ENCODE assay signal across 8 mouse cellular contexts in the genomic region with DNA sequence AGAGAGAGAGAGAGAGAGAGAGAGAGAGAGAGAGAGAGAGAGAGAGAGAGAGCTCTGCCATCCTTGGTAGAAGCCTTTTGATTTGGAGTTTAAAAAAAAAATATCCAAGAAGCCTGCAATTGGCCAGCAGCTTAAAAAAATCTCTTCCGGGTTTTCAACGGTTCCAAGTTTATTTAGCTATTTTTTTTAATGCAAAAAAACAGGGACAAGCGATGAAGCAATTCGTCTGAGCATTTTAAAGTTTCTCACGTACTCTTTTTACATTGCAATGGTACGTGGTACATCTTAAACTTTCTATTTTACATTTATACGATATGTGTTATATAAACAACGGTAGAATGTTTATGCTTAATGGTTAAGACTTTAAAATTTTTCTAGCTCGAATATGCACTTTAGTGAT. TPM values are rescaled to one million over a fixed set of nuclear protein-coding genes. Genes with fewer than 3 reads are reported as not detected.
A peak's percentile ranks its signal among the peaks of the same experiment; 100 is the strongest.
DNase-seq lines count a peak whose midpoint lies in the region; ATAC-seq lines count a peak whose summit lies in the region.

A gene (plus strand): TSS at position 94 of the 400 bp plus-strand sequence.

- intact Hi-C loops in left cerebral cortex, postnatal 25 days (cut with DNase I), result loop anchor here (2.0 to 5.0 kb wide), 3 partner anchors 14 to 550 kb away; no protein-coding TSS in a partner anchor

- peak within 1 kb of the TSS; percentile 62 for H3K4me3 ChIP-seq in embryonic facial prominence, embryonic 10.5 days
- H3K4me3 ChIP-seq in heart, embryonic 15.5 days, result peak within 1 kb of the TSS; percentile 51
- H3K4me3 ChIP-seq in neural tube, embryonic 13.5 days, result peak within 1 kb of the TSS; percentile 48

- H3K27ac ChIP-seq in embryonic facial prominence, embryonic 10.5 days (replicated peaks), result peak within 1 kb of the TSS; percentile 92
- H3K27ac ChIP-seq in heart, embryonic 15.5 days, result peak within 1 kb of the TSS; percentile 94
- peak within 1 kb of the TSS; percentile 91 for H3K27ac ChIP-seq in neural tube, embryonic 13.5 days (replicated peaks)

- no peak for ATAC-seq in heart, embryonic 15.5 days (replicated peaks; ENCODE audit: insufficient number of reproducible peaks, insufficient read depth, low FRiP score, low read depth)
- ATAC-seq in neural tube, embryonic 13.5 days (ENCODE audit: low read depth), result no peak

- under 1% methylated on average over 9 of the region's 9 CpGs for WGBS in embryonic facial prominence, embryonic 10.5 days
- WGBS in heart, embryonic 15.5 days, result under 1% methylated on average over 9 of the region's 9 CpGs
- under 1% methylated on average over 9 of the region's 9 CpGs for WGBS in neural tube, embryonic 13.5 days

- no peaks in the 10 kb centered on the region for H3K9me3 ChIP-seq in embryonic facial prominence, embryonic 10.5 days
- no peaks in the 10 kb centered on the region for H3K9me3 ChIP-seq in heart, embryonic 15.5 days (replicated peaks)
- no peaks in the 10 kb centered on the region for H3K9me3 ChIP-seq in neural tube, embryonic 13.5 days

- peak within 1 kb of the TSS; percentile 80 for H3K4me2 ChIP-seq in heart, embryonic 15.5 days
- peak within 1 kb of the TSS; percentile 85 for H3K4me2 ChIP-seq in neural tube, embryonic 13.5 days

- peak within 1 kb of the TSS; percentile 49 for H3K9ac ChIP-seq in heart, embryonic 15.5 days
- peak within 1 kb of the TSS; percentile 70 for H3K9ac ChIP-seq in neural tube, embryonic 13.5 days

- H3K27me3 ChIP-seq in embryonic facial prominence, embryonic 10.5 days (replicated peaks; ENCODE audit: low read depth, poor library complexity, severe bottlenecking), result peaks cover 50% of the 10 kb centered on the region
- H3K27me3 ChIP-seq in heart, embryonic 15.5 days, result no peaks in the 10 kb centered on the region
- H3K27me3 ChIP-seq in neural tube, embryonic 13.5 days, result peaks cover 17% of the 10 kb centered on the region

- no peaks in the 10 kb centered on the region for H3K36me3 ChIP-seq in embryonic facial prominence, embryonic 10.5 days (replicated peaks)
- H3K36me3 ChIP-seq in heart, embryonic 15.5 days, result no peaks in the 10 kb centered on the region
- H3K36me3 ChIP-seq in neural tube, embryonic 13.5 days, result no peaks in the 10 kb centered on the region

- DNase-seq in adrenal gland, adult 18-20 months (ENCODE audit: low spot score in 2 of 2), result no peak
- no peak for DNase-seq in adrenal gland, adult (ENCODE audit: inconsistent age in 2 of 2, low spot score in 1 of 2)
- peak; percentile 39 for DNase-seq in 3134 (ENCODE audit: extremely low read depth, insufficient read length, low spot score)
- no peak for DNase-seq in embryonic facial prominence, embryonic 10.5 days (ENCODE audit: low spot score)
- no peak for DNase-seq in left cerebral cortex, postnatal 25 days (ENCODE audit: low spot score in 2 of 2)
- DNase-seq in cerebellum, adult 11-12 months, result no peak

- H3K4me1 ChIP-seq in embryonic facial prominence, embryonic 10.5 days, result peaks cover 45% of the 10 kb centered on the region
- peaks cover 21% of the 10 kb centered on the region for H3K4me1 ChIP-seq in heart, embryonic 15.5 days (replicated peaks)
- H3K4me1 ChIP-seq in neural tube, embryonic 13.5 days (replicated peaks), result peaks cover 39% of the 10 kb centered on the region

RNA-seq across cellular contexts. Expression of the gene that starts here (rescaled TPM):
- 100 to 1,000 TPM; 109 to 132 TPM for total RNA-seq in adrenal gland, adult 18-20 months (2021)
- polyA plus RNA-seq in embryonic facial prominence, embryonic 10.5 days (2016; fragmentation: Nextera tagmentation; extraction: Ambion mirVana), result 8.0 and 17.0 TPM in 2 replicates
- 46.8 and 47.9 TPM in 2 replicates for polyA plus RNA-seq in heart, embryonic 15.5 days (2015; fragmentation: Nextera tagmentation; extraction: Ambion mirVana)
- 10 to 100 TPM; 63.0 to 73.6 TPM for total RNA-seq in left cerebral cortex, postnatal 25 days (2021)
- 45.1 and 51.6 TPM in 2 replicates for polyA plus RNA-seq in neural tube, embryonic 13.5 days (2015; fragmentation: Nextera tagmentation; extraction: Ambion mirVana)
